Mouse (Mus musculus) midbrain, embryonic 11.5 days (tissue): Measurements from ENCODE around the gene Coa7. TPM values are rescaled to one million over a fixed set of nuclear protein-coding genes. Genes with fewer than 3 reads are reported as not detected.

Source experiments
- ATAC-seq: fragments of 200-750 bp; cut with Nextera tagmentation; 2 replicates; pipeline ENCODE4 v1.8.0; 2017; ENCODE audit warnings: moderate TSS enrichment, moderate library complexity; ENCODE audit not compliant: low FRiP score
- DNase-seq: peaks from one replicate; pipeline ENCODE4 v3.0.0; 2015; ENCODE audit warnings: low spot score; ENCODE audit errors: missing footprints
- H3K27ac ChIP-seq: fragments of 300-500 bp; sonication (generic); 2 replicates; pipeline ENCODE4 v1.5.1; 2014; ENCODE audit warnings: low read depth, low read length
- H3K27me3 ChIP-seq: fragments of 300-500 bp; sonication (generic); 2 replicates; pipeline ENCODE4 v1.6.1; 2014; ENCODE audit warnings: mild to moderate bottlenecking, low read length, moderate library complexity, mixed read lengths; ENCODE audit not compliant: control insufficient read depth, insufficient read depth
- H3K36me3 ChIP-seq: fragments of 300-500 bp; sonication (generic); 2 replicates; pipeline ENCODE4 v1.6.1; 2014; ENCODE audit warnings: mild to moderate bottlenecking, low read length, moderate library complexity, mixed read lengths; ENCODE audit not compliant: control insufficient read depth, insufficient read depth
- H3K4me1 ChIP-seq: fragments of 300-500 bp; sonication (generic); 2 replicates; pipeline ENCODE4 v1.6.1; 2014; ENCODE audit warnings: low read length; ENCODE audit not compliant: control insufficient read depth, insufficient read depth
- H3K4me2 ChIP-seq: fragments of 300-500 bp; sonication (generic); 2 replicates; pipeline ENCODE4 v1.6.1; 2014; ENCODE audit warnings: mild to moderate bottlenecking, moderate library complexity
- H3K4me3 ChIP-seq: fragments of 300-500 bp; sonication (generic); 2 replicates; pipeline ENCODE4 v1.5.1; 2014; ENCODE audit warnings: low read depth, low read length
- H3K9ac ChIP-seq: fragments of 300-500 bp; sonication (generic); 2 replicates; pipeline ENCODE4 v1.6.1; 2014; ENCODE audit warnings: low read length
- H3K9me3 ChIP-seq: fragments of 300-500 bp; sonication (generic); 2 replicates; pipeline ENCODE4 v1.6.1; 2016; ENCODE audit warnings: low read length; ENCODE audit not compliant: control insufficient read depth
- WGBS: fragments of 180-500 bp; shearing (Covaris S2); extraction: QIAGEN DNeasy Blood & Tissue Kit; methylation state at CpG from one replicate; pipeline ENCODE4 v1.1.7; 2014; 5-methylcytosine and 5-hydroxymethylcytosine counted together
- polyA plus RNA-seq: library from polyadenylated mRNA; unstranded; fragments of >200 nt; fragmentation: Nextera tagmentation; extraction: Ambion mirVana; gene quantifications from 2 replicates; pipeline ENCODE4 v1.2.1, GENCODE M21; 2014

Coa7 gene
- polyA plus RNA-seq, 1 experiment from 2014 or later, result 54.6 TPM

DNA sequence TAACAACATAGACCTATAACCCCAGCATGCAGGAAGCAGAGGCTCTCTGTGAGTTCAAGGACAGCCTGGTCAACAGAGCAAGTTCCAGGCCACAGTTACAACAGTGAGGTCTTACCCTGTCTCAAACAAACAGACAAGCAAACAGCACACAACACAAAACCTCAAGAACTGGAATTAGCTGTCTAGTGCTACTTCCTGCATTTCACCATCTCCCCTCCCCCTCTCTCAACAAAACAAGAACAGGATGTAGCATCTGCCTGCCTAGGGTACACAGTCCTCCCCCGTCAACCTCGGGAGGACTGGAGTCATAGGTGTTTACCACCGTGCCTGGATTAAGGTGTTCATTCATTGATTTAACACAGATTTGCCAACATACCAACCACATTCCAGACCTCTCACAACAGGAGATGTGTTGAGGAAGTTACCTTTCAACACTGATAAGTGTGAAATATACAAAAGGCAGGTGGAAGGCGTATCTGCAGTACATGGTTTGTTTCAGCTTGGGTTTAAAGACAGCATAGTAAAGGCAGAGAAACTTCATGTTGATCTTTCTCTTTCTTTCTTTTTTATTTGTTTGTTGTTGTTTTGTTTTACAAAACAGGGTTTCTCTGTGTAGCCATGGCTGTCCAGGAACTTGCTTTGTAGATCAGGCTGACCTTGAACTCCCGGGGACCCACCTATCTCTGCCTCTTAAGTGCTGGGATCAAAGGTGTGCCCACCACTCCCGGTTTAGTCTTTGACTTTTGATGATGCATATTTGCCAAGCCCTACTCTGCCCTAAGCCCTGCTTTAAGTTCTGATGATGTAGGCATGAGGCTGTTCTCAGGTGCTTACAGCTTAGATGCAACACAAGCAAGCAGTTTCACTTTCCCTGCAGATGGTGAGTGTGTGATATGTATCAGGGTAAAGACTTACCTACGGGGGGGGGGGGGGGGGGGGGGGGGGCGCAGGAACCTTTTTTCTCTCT, 9.0 kb upstream of the Coa7 start:
- no peaks in the 10 kb centered on the region for H3K9me3 ChIP-seq
- H3K4me3 ChIP-seq, result no peak overlapping the region
- H3K4me1 ChIP-seq, result no peaks in the 10 kb centered on the region
- no peak for DNase-seq
- no peak for ATAC-seq
- 77% methylated on average over 8 of the region's 8 CpGs for WGBS
- no peak overlapping the region for H3K27ac ChIP-seq
- H3K9ac ChIP-seq, result no peak overlapping the region
- H3K4me2 ChIP-seq, result no peak overlapping the region
- H3K36me3 ChIP-seq, result no peaks in the 10 kb centered on the region
- no peaks in the 10 kb centered on the region for H3K27me3 ChIP-seq

DNA sequence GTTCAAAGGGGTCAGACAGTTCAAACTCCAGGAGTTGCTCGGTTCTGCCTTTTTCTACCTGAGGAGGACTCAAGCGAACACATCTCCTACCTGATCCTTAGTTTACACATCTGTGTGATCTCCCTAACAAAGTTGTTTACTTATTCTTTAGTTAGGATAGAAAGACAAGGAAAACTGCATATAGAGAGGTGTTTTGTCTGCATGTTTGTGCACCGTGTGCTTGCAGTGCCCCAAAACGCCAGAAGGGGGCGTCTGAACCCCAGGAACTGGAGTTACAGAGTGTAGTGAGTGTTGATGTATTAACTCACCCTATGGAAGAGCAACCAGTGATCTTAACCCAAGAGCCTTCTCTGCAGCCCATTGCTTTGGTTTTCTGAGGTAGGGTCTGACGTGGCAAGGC, 8.2 kb upstream of the Coa7 start:
- H3K4me2 ChIP-seq, result no peak overlapping the region
- ATAC-seq (no peak), DNase-seq (no peak)
- no peak overlapping the region for H3K9ac ChIP-seq
- no peaks in the 10 kb centered on the region for H3K9me3 ChIP-seq
- no peak overlapping the region for H3K4me3 ChIP-seq
- H3K4me1 ChIP-seq, result no peaks in the 10 kb centered on the region
- no peaks in the 10 kb centered on the region for H3K27me3 ChIP-seq
- no peaks in the 10 kb centered on the region for H3K36me3 ChIP-seq
- H3K27ac ChIP-seq, result no peak overlapping the region
- WGBS, result 73% methylated on average over 6 of the region's 6 CpGs

DNA sequence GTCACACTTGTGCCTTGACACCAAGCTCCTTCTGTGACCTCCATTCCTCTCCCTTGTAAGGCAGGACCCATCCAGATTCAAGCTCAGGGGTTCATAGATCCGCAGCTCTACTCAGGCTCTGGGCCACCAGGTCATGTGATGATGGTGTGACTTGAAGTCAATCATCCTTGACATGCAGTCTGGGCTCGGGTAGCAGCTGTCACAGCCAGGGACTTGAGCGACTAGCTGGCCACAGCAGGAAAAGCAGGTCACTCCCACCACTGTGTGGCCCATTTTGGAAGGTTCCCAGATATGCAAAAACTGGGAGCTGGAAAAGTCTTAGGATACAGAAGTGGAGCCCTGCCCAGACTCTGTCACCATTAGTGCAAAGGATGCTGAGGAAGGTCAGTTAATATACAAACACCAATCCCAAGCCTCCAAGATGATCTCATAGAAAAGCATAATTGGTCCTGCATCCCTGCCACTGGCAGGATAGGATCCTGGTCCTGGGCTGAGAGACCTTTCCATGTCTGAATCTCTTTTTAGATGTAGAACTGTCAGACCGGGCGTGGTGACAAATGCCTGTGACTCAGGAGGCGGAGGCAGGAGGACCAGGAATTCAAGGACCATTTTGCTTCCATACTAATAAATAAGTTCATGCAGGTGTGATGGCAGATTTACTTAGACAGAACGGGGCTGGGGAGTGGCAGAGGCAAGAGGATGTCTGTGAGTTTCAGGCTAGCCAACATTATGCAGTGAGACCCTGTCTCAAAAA, 7.1 kb upstream of the Coa7 start:
- no peaks in the 10 kb centered on the region for H3K4me1 ChIP-seq
- no peaks in the 10 kb centered on the region for H3K36me3 ChIP-seq
- no peaks in the 10 kb centered on the region for H3K27me3 ChIP-seq
- H3K4me3 ChIP-seq, result no peak overlapping the region
- no peak overlapping the region for H3K27ac ChIP-seq
- WGBS, result 76% methylated on average over 7 of the region's 7 CpGs
- DNase-seq, result no peak
- ATAC-seq, result no peak
- no peak overlapping the region for H3K4me2 ChIP-seq
- H3K9ac ChIP-seq, result no peak overlapping the region
- H3K9me3 ChIP-seq, result no peaks in the 10 kb centered on the region

DNA sequence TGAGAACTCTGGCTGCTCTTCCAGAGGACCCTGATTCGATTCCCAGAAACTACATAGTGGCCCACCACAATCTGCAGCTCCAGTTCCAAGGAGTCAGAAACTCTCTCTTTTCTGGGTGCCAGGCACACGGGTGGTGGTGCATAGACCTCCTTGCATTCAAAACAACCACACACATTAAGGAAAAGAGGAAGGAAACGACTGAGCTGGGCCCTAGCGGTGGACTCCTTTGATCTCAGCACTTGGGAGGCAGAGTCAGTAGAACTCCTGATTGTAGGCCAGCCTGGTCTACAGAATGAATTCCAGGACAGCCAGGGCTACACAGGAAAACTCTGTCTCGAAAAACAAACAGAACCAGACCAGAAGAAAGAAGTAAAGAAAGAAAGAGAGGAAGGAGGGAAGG, 4.4 kb upstream of the Coa7 start:
- ATAC-seq, result no peak
- no peaks in the 10 kb centered on the region for H3K9me3 ChIP-seq
- H3K4me2 ChIP-seq, result no peak overlapping the region
- 77% methylated on average over 5 of the region's 5 CpGs for WGBS
- no peak overlapping the region for H3K4me3 ChIP-seq
- no peaks in the 10 kb centered on the region for H3K27me3 ChIP-seq
- H3K27ac ChIP-seq, result no peak overlapping the region
- no peak overlapping the region for H3K9ac ChIP-seq
- DNase-seq, result no peak
- H3K4me1 ChIP-seq, result 0 out of 2 replicates have a peak, but pooled peaks cover 1% of the 10 kb centered on the region
- H3K36me3 ChIP-seq, result no peaks in the 10 kb centered on the region

DNA sequence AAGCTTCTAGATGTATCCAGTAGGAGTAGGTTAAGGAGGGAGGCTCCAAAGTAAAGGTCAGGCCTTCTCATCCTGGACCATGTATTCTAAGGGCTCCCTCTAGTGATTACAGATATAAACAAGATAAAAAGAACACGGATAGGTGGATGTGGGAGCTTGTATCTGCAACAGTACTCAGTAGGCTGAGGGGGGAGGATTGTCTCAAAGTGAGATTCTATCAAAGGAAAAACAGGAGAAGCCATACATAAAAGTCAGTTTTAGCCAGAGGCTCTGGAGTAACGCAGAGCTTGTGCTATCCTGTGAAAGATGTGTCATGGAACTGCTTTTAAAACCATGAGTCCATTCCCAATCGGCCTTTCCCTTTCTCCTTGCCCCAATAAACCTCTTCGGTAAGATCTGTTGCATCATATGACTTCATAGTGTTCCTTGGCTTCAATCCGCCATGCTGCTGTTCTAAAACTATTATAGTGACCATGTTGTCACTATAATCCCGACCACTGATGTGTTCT, 815 bp upstream of the Coa7 start:
- ATAC-seq, result no peak

DNA sequence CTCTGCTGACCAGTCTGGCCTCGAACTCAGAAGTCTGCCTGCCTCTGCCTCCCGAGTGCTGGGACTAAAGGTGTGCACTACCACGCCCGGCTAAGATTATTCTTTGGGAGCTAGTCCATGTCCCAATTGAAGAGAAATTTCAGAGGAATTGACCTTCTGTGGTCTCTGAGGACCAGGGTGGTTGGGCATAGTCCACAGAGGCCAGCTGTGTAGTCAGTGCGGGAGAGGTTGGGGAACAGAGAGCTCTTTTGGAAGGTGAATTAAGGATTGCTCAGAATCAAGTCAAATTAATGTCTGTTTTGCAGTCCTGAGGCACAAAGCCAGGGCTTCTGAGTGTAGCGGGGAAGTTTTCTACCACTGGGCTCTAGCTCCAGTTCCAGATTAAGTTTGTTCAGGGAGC, 1.9 kb downstream of the Coa7 start:
- ATAC-seq, result no peak
- WGBS, result 98% methylated on average over 6 of the region's 6 CpGs
- no peak overlapping the region for H3K4me3 ChIP-seq
- H3K9ac ChIP-seq, result no peak overlapping the region
- no peak overlapping the region for H3K27ac ChIP-seq
- no peak overlapping the region for H3K4me2 ChIP-seq
- no peaks in the 10 kb centered on the region for H3K9me3 ChIP-seq
- 0 out of 2 replicates have a peak, but pooled peaks cover 3% of the 10 kb centered on the region for H3K4me1 ChIP-seq
- H3K27me3 ChIP-seq, result no peaks in the 10 kb centered on the region
- DNase-seq, result peak; percentile 64
- peaks cover 4% of the 10 kb centered on the region; the same call in 1 of the 2 replicates for H3K36me3 ChIP-seq

More for the DNA sequence above, 815 bp upstream of the Coa7 start:
- Histone ChIP-seq H3K4me3 (peak overlapping the region; percentile 66), H3K36me3 (no peaks in the 10 kb centered on the region; the same call in 1 of the 2 replicates), H3K9ac (peak overlapping the region; percentile 69), H3K4me1 (0 out of 2 replicates have a peak, but pooled peaks cover 3% of the 10 kb centered on the region), H3K4me2 (peak overlapping the region; percentile 60), H3K27ac (peak overlapping the region; percentile 81; the same call in 1 of the 2 replicates), H3K27me3 (no peaks in the 10 kb centered on the region), H3K9me3 (no peaks in the 10 kb centered on the region)
- 44% methylated on average over 6 of the region's 6 CpGs for WGBS
- peak; percentile 89 for DNase-seq

DNA sequence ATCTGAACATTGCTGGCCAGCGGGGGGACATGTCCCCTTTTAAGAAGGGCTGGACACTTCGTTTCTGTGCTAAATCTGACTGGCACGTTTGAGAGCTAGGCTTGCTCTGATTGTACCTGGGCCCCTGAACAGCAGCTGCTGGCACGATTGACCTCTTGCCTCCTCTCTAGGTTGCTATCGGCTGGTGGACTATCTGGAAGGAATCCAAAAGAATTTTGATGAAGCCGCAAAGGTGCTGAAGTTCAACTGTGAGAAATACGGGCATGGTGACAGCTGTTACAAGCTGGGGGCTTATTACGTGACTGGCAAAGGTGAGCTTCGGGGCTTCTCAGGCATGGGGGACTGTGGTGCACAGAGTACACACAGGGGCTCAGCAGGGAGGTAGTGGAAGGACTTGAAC, 4.1 kb downstream of the Coa7 start:
- H3K27me3 ChIP-seq, result no peaks in the 10 kb centered on the region
- no peaks in the 10 kb centered on the region for H3K9me3 ChIP-seq
- no peak overlapping the region for H3K4me3 ChIP-seq
- DNase-seq (peak; percentile 41), ATAC-seq (no peak)
- H3K4me1 ChIP-seq, result 0 out of 2 replicates have a peak, but pooled peaks cover 3% of the 10 kb centered on the region
- H3K4me2 ChIP-seq, result no peak overlapping the region
- H3K36me3 ChIP-seq, result peaks cover 6% of the 10 kb centered on the region
- 91% methylated on average over 9 of the region's 9 CpGs for WGBS
- no peak overlapping the region for H3K9ac ChIP-seq
- no peak overlapping the region for H3K27ac ChIP-seq

DNA sequence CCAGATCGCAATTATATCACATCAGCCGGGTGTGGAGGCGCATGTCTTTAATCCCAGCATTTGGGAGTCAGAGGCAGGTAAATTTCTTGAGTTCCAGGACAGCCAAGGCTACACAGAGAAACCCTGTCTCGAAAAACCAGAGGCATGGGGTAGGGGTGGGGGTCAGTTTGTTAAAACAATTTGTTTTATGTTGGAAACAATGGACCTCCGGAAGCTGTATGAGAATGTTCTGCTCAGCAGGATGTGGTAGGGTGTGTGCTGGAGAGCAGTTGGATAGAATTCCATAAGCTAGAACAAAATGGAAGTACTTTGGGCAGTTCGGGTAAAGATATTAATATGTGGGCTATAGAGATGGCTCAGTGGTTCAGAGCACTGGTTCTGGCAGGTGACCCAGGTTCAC, 7.5 kb downstream of the Coa7 start:
- Histone ChIP-seq H3K4me1 (peaks cover 3% of the 10 kb centered on the region; the same call in 1 of the 2 replicates), H3K4me2 (no peak overlapping the region), H3K27me3 (no peaks in the 10 kb centered on the region), H3K36me3 (peaks cover 8% of the 10 kb centered on the region), H3K27ac (no peak overlapping the region), H3K9me3 (no peaks in the 10 kb centered on the region), H3K4me3 (no peak overlapping the region), H3K9ac (no peak overlapping the region)
- ATAC-seq, result no peak
- whole genome bisulfite sequencing, result 91% methylated on average over 6 of the region's 6 CpGs
- DNase-seq, result peak; percentile 35
